8 mouse cellular contexts compared by ENCODE assay signal in the genomic region with DNA sequence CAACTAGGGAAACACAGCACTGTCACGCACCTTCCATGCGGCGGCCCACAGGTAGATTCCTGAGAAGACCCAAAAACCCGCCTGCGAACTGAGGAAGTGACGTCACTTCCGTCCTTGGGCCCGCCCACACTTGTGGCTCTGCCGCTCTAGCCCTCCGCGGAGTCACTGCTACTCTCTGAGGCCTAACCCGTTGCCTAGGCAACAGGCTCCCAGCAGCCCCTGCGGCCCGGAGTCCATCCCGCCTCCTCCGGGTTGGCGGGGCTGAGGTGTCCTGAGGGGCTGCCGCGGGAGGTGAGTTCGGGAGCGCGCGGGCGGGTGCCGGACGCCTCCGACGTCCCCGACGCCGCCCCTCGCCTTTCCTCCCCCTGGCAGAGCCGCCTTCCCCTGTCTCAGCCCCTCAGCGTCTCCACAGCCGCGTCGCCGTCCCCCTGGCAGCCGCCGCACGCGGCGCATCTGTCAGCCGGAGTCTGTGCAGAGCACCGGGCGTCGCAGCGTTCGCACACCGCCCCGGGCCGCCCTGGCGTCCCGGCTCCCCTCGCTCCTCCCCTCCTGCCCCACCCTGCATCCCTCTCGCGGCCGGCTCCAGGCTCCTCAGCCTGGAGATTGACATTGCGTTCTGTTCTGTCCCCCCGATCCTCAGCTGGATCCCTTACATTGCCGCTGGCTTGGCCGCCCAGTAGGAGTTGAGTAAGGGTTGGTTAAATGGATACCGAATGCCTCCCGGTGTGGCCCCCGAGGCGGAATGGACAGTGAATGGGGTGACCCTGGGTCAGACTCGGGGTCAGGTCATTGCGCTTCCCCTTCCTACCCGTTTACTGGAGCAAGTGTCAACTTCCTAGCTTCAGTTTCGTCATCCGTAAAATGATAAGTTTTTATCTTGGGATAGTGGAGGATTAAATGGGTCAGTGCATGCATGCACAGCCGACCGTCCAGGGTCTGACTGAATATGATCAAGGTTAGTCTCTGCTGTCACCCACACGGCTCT. TPM values are rescaled to one million over a fixed set of nuclear protein-coding genes. Genes with fewer than 3 reads are reported as not detected.
DNase-seq lines count a peak whose midpoint lies in the region; ATAC-seq lines count a peak whose summit lies in the region.

A gene (minus strand): TSS at position 110 of the 985 bp plus-strand sequence.
A gene (plus strand): TSS at position 229 of the 985 bp plus-strand sequence.

- WGBS in intestine, embryonic 14.5 days = under 1% methylated on average over 60 of the region's 74 CpGs

- peak within 1 kb of the TSS; percentile 80 for H3K27ac ChIP-seq in intestine, embryonic 14.5 days (ENCODE audit: low read depth)

- H3K4me3 ChIP-seq in intestine, embryonic 14.5 days (ENCODE audit: low read depth, low read length) = peak within 1 kb of the TSS; percentile 91

- H3K4me1 ChIP-seq in intestine, embryonic 14.5 days (replicated peaks; ENCODE audit: control insufficient read depth, insufficient read depth, low read length) = peaks cover 16% of the 10 kb centered on the region; the same call in 1 of the 2 replicates

- intact Hi-C loops in left cerebral cortex, postnatal 14 days (cut with DNase I) = no loop called here

- peak; percentile 88 to 90 for DNase-seq in adrenal gland, adult 18-20 months (ENCODE audit: low spot score in 2 of 2)
- peak; percentile 100 for DNase-seq in embryo, embryonic 11 days
- DNase-seq in gastrocnemius, postnatal 25 days = peak; percentile 96
- peak; percentile 95 for DNase-seq in intestine, embryonic 14.5 days (ENCODE audit: low spot score)
- DNase-seq in left cerebral cortex, postnatal 14 days (ENCODE audit: low spot score in 2 of 2) = peak; percentile 98
- DNase-seq in mesoderm, embryonic 11.5 days (ENCODE audit: low read depth, low spot score) = peak; percentile 99
- DNase-seq in right cerebral cortex, postnatal 36 days (ENCODE audit: low spot score in 2 of 2) = peak; percentile 98 to 99
- peak; percentile 96 for DNase-seq in yolk sac, embryonic 10.5 days (ENCODE audit: low spot score)

- no peaks in the 10 kb centered on the region for H3K9me3 ChIP-seq in intestine, embryonic 14.5 days (ENCODE audit: control insufficient read depth, low read length)

- H3K27me3 ChIP-seq in intestine, embryonic 14.5 days (replicated peaks; ENCODE audit: control insufficient read depth, insufficient read depth, low read length) = no peaks in the 10 kb centered on the region

- H3K4me2 ChIP-seq in intestine, embryonic 14.5 days (ENCODE audit: low read length) = peak within 1 kb of the TSS; percentile 95

- H3K9ac ChIP-seq in intestine, embryonic 14.5 days (ENCODE audit: low read length) = peak within 1 kb of the TSS; percentile 73

- H3K36me3 ChIP-seq in intestine, embryonic 14.5 days (ENCODE audit: control insufficient read depth, insufficient read depth, low read length) = no peaks in the 10 kb centered on the region

- ATAC-seq in intestine, embryonic 14.5 days (replicated peaks; ENCODE audit: low FRiP score, low TSS enrichment, low read depth) = peak; percentile 100

RNA-seq across cellular contexts. Expression of the first gene that starts in this region (rescaled TPM):
- total RNA-seq in adrenal gland, adult 18-20 months (2021) = 10 to 100 TPM; 36.2 to 40.4 TPM
- 10 to 100 TPM; 28.4 to 29.1 TPM for total RNA-seq in gastrocnemius, postnatal 25 days (2021)
- polyA plus RNA-seq in intestine, embryonic 14.5 days (2014; fragmentation: Nextera tagmentation; extraction: Ambion mirVana) = 85.0 and 99.5 TPM in 2 replicates
- total RNA-seq in left cerebral cortex, postnatal 14 days (2021) = 100 to 1,000 TPM; 107 to 124 TPM

RNA-seq across cellular contexts. Expression of the second gene that starts in this region (rescaled TPM):
- 10 to 100 TPM in 1 of 2 experiments, 1 to 10 TPM in 1; 8.1 to 11.2 TPM for total RNA-seq in adrenal gland, adult 18-20 months (2021)
- total RNA-seq in gastrocnemius, postnatal 25 days (2021) = 1 to 10 TPM; 1.9 to 3.1 TPM
- 3.9 and 4.1 TPM in 2 replicates for polyA plus RNA-seq in intestine, embryonic 14.5 days (2014; fragmentation: Nextera tagmentation; extraction: Ambion mirVana)
- 10 to 100 TPM; 42.6 to 45.2 TPM for total RNA-seq in left cerebral cortex, postnatal 14 days (2021)

Comparison
In these comparisons a context has a peak if more than half of its experiments do, and no peak if none do; other contexts are left out.
1. Peak in every context shown above with its lines: DNase-seq, ATAC-seq, H3K4me3 ChIP-seq and H3K27ac ChIP-seq.